In the genomic region with DNA sequence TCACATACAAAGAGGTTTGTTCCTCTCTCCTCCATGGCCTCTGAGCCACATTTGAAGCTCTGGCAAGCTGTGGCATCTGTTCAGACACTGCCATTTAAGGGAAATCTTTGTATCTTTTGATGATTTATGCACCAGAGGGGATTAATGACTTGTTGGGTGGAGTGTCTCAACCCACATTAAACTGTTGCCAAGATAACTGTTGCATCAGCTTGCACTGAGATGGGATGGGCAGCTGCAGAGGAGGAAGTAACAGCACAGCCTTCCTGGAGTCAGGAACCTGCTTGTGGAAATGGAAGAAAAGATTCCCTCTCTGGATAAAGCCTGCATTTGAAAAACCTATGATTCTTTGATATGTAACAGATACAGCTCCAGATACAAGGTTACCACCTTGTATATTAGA, we compare ENCODE assay signal across 19 mouse cellular contexts.
DNase-seq lines count a peak whose midpoint lies in the region; ATAC-seq lines count a peak whose summit lies in the region.
"Had no signal": no experiment of that assay in that cellular context is flagged by ENCODE, and none has a peak within 500 bp of the region (broad histone marks: within the 10 kb centered on the region; RNA-seq: fewer than 3 reads in every experiment).

No protein-coding gene starts in this region.

- peak; percentile 77 for DNase-seq in 3T3-L1 (ENCODE audit: low read depth, low spot score)
- peak; percentile 57 for DNase-seq in NIH3T3 (ENCODE audit: low read depth)
- DNase-seq in cerebellum, adult 9-10 months, result no peak
- DNase-seq in cerebellum, adult 11 months, result no peak
- no peak for DNase-seq in lung, postnatal 14 days
- DNase-seq: cerebellum, adult 11-12 months; layer of hippocampus, postnatal 36 days; left cerebral cortex, postnatal 4 days; lung, adult 2 months; thymus, postnatal 4 days had no signal

- H3K27ac ChIP-seq in intestine, embryonic 15.5 days, result no peak overlapping the region
- H3K27ac ChIP-seq in intestine, embryonic 16.5 days (ENCODE audit: low read length), result no peak overlapping the region
- H3K27ac ChIP-seq: hindbrain, embryonic 12.5 days; kidney, postnatal 0 days had no signal

- H3K36me3 ChIP-seq in intestine, embryonic 15.5 days, result no peaks in the 10 kb centered on the region
- H3K36me3 ChIP-seq in intestine, embryonic 16.5 days (ENCODE audit: control insufficient read depth, insufficient read depth, low read length), result no peaks in the 10 kb centered on the region
- H3K36me3 ChIP-seq: hindbrain, embryonic 12.5 days had no signal

- no peak overlapping the region for H3K4me2 ChIP-seq in intestine, embryonic 15.5 days (replicated peaks)
- no peak overlapping the region for H3K4me2 ChIP-seq in intestine, embryonic 16.5 days (ENCODE audit: low read depth, low read length)
- H3K4me2 ChIP-seq: hindbrain, embryonic 12.5 days; liver, embryonic 11.5 days had no signal

- peak; percentile 10; the same call in 1 of the 2 replicates for ATAC-seq in intestine, embryonic 15.5 days
- no peak for ATAC-seq in intestine, embryonic 16.5 days
- 0 out of 2 replicates have a peak, but pooled peaks have one; percentile 38 for ATAC-seq in megakaryocyte, adult 5-6 weeks (ENCODE audit: poor library complexity, severe bottlenecking)
- ATAC-seq: forebrain, embryonic 16.5 days; midbrain, embryonic 16.5 days had no signal

- no peaks in the 10 kb centered on the region for H3K4me1 ChIP-seq in intestine, embryonic 15.5 days (replicated peaks)
- no peaks in the 10 kb centered on the region for H3K4me1 ChIP-seq in intestine, embryonic 16.5 days (ENCODE audit: control insufficient read depth, insufficient read depth, low read length)

- H3K27me3 ChIP-seq in intestine, embryonic 15.5 days (replicated peaks), result no peaks in the 10 kb centered on the region
- H3K27me3 ChIP-seq in intestine, embryonic 16.5 days (replicated peaks; ENCODE audit: control insufficient read depth, insufficient read depth, low read length), result no peaks in the 10 kb centered on the region
- H3K27me3 ChIP-seq: hindbrain, embryonic 12.5 days; megakaryocyte, embryonic 14.5 days had no signal

- H3K9me3 ChIP-seq in intestine, embryonic 15.5 days, result no peaks in the 10 kb centered on the region
- peaks cover under 1% of the 10 kb centered on the region; the same call in 1 of the 2 replicates for H3K9me3 ChIP-seq in intestine, embryonic 16.5 days (ENCODE audit: control insufficient read depth, low read length)
- H3K9me3 ChIP-seq: hindbrain, embryonic 12.5 days; megakaryocyte, embryonic 14.5 days had no signal

- H3K4me3 ChIP-seq in intestine, embryonic 15.5 days (replicated peaks), result no peak overlapping the region
- H3K4me3 ChIP-seq in intestine, embryonic 16.5 days (ENCODE audit: low read length), result no peak overlapping the region
- H3K4me3 ChIP-seq: hindbrain, embryonic 12.5 days; megakaryocyte, embryonic 14.5 days had no signal

- no peak overlapping the region for H3K9ac ChIP-seq in intestine, embryonic 15.5 days
- H3K9ac ChIP-seq in intestine, embryonic 16.5 days (ENCODE audit: low read depth, low read length), result no peak overlapping the region
- H3K9ac ChIP-seq: hindbrain, embryonic 12.5 days had no signal

Comparison
In these comparisons a context has a peak if more than half of its experiments do, and no peak if none do; other contexts are left out.
1. DNase-seq: peak in 3T3-L1 (single experiment) and NIH3T3 (single experiment); none in cerebellum, adult 9-10 months (single experiment), cerebellum, adult 11 months (single experiment) and lung, postnatal 14 days (single experiment).